Mouse (Mus musculus): ENCODE data around the gene Znhit6.

- TF ChIP-seq CTCF (IDR thresholded peaks at IDR 0.05; ENCODE audit: low read depth, low read length) (no peak), TAL1 (conservative IDR thresholded peaks at IDR 0.05; ENCODE audit: low read depth, low read length) (no peak), GATA1 (IDR thresholded peaks at IDR 0.05; ENCODE audit: borderline replicate concordance, low read length) (no peak), POLR2AphosphoS5 (IDR thresholded peaks at IDR 0.05; ENCODE audit: insufficient replicate concordance, low read depth, low read length) (no peak)
Observed at GRCm38 (mm10) chr3:145646009-145646408, 70.0 kb downstream of the Znhit6 start.
